Mouse (Mus musculus): Measurements from ENCODE around the gene Psmb2.

GRCm38 (mm10) chr4:126667075-126667474 is 10.4 kb upstream of the Psmb2 start:
- TF ChIP-seq POLR2A (IDR thresholded peaks at IDR 0.05; ENCODE audit: insufficient read length, low read depth) (no peak), CEBPB (IDR thresholded peaks at IDR 0.05; ENCODE audit: insufficient read depth, poor library complexity, severe bottlenecking) (no peak), MYOG (IDR thresholded peaks at IDR 0.05; ENCODE audit: control insufficient read depth in 1 of 3, insufficient read depth in 1 of 3, insufficient read length in 2 of 3, low read depth in 2 of 3) (no peak), POLR2AphosphoS2 (IDR thresholded peaks at IDR 0.05; ENCODE audit: insufficient read length, low read depth) (no peak), TCF12 (IDR thresholded peaks at IDR 0.05; ENCODE audit: insufficient read depth, poor library complexity, severe bottlenecking) (no peak), TCF3 (IDR thresholded peaks at IDR 0.05; ENCODE audit: insufficient read length, low read depth) (no peak), MAX (IDR thresholded peaks at IDR 0.05; ENCODE audit: low read depth) (no peak), USF1 (IDR thresholded peaks at IDR 0.05; ENCODE audit: low read depth) (no peak)
